Mouse (Mus musculus) midbrain, embryonic 13.5 days (tissue): ENCODE results near the gene Psmg4. TPM values are rescaled to one million over a fixed set of nuclear protein-coding genes. Genes with fewer than 3 reads are reported as not detected.

Source experiments
- ATAC-seq: fragments of 200-750 bp; cut with Nextera tagmentation; 2 replicates; pipeline ENCODE4 v1.8.0; 2017; ENCODE audit warnings: mild to moderate bottlenecking, moderate TSS enrichment, moderate library complexity
- H3K27ac ChIP-seq: fragments of 300-500 bp; sonication (generic); 2 replicates; pipeline ENCODE4 v1.5.1; 2015; ENCODE audit warnings: inconsistent platforms, mild to moderate bottlenecking, moderate library complexity
- H3K27me3 ChIP-seq: fragments of 300-500 bp; sonication (generic); 2 replicates; pipeline ENCODE4 v1.6.1; 2015; ENCODE audit warnings: mild to moderate bottlenecking, inconsistent platforms
- H3K36me3 ChIP-seq: fragments of 300-500 bp; sonication (generic); 2 replicates; pipeline ENCODE4 v1.6.1; 2015; ENCODE audit warnings: mild to moderate bottlenecking, inconsistent platforms
- H3K4me1 ChIP-seq: fragments of 300-500 bp; sonication (generic); replicated peaks from 2 replicates; pipeline ENCODE4 v1.6.1; 2015; ENCODE audit warnings: inconsistent platforms
- H3K4me2 ChIP-seq: fragments of 300-500 bp; sonication (generic); replicated peaks from 2 replicates; pipeline ENCODE4 v1.6.1; 2015; ENCODE audit warnings: moderate library complexity, mild to moderate bottlenecking, inconsistent platforms
- H3K4me3 ChIP-seq: fragments of 300-500 bp; sonication (generic); replicated peaks from 2 replicates; pipeline ENCODE4 v1.5.1; 2015; ENCODE audit warnings: mild to moderate bottlenecking, inconsistent platforms
- H3K9ac ChIP-seq: fragments of 300-500 bp; sonication (generic); replicated peaks from 2 replicates; pipeline ENCODE4 v1.6.1; 2015; ENCODE audit warnings: mild to moderate bottlenecking, inconsistent platforms
- H3K9me3 ChIP-seq: fragments of 300-500 bp; sonication (generic); 2 replicates; pipeline ENCODE4 v1.6.1; 2016; ENCODE audit warnings: mild to moderate bottlenecking, inconsistent platforms
- WGBS: fragments of 180-500 bp; shearing (Covaris S2); methylation state at CpG from one replicate; pipeline ENCODE4 v1.1.7; 2015; 5-methylcytosine and 5-hydroxymethylcytosine counted together
- polyA plus RNA-seq: library from polyadenylated mRNA; unstranded; fragments of >200 nt; fragmentation: Nextera tagmentation; extraction: Ambion mirVana; gene quantifications from 2 replicates; pipeline ENCODE4 v1.2.1, GENCODE M21; 2015

Psmg4 gene
- polyA plus RNA-seq, 1 experiment from 2014 or later: 94.6 TPM

GRCm38 (mm10) chr13:34149463-34150176, 13.1 kb upstream of the Psmg4 start:
- ATAC-seq: no peak
- peaks cover 55% of the 10 kb centered on the region for H3K4me1 ChIP-seq
- peak overlapping the region; percentile 100 for H3K27ac ChIP-seq
- H3K4me2 ChIP-seq: peak overlapping the region; percentile 59
- H3K27me3 ChIP-seq: no peaks in the 10 kb centered on the region
- H3K9ac ChIP-seq: peak overlapping the region; percentile 69
- no peaks in the 10 kb centered on the region for H3K9me3 ChIP-seq
- WGBS: 36% methylated on average over 5 of the region's 5 CpGs
- H3K4me3 ChIP-seq: peak overlapping the region; percentile 40
- no peaks in the 10 kb centered on the region for H3K36me3 ChIP-seq

- no peak for ATAC-seq
- Histone ChIP-seq H3K4me3 (peak overlapping the region; percentile 40), H3K27ac (peak overlapping the region; percentile 100), H3K9me3 (no peaks in the 10 kb centered on the region), H3K4me1 (peaks cover 61% of the 10 kb centered on the region), H3K4me2 (peak overlapping the region; percentile 59), H3K9ac (peak overlapping the region; percentile 69), H3K27me3 (no peaks in the 10 kb centered on the region), H3K36me3 (no peaks in the 10 kb centered on the region)
- WGBS: 9% methylated on average over 19 of the region's 19 CpGs
Measured at GRCm38 (mm10) chr13:34150271-34151027, 12.3 kb upstream of the Psmg4 start.

- Histone ChIP-seq H3K27me3 (no peaks in the 10 kb centered on the region), H3K27ac (peak overlapping the region; percentile 22; the same call in 1 of the 2 replicates), H3K36me3 (no peaks in the 10 kb centered on the region), H3K9me3 (no peaks in the 10 kb centered on the region), H3K4me3 (no peak overlapping the region), H3K4me1 (peaks cover 61% of the 10 kb centered on the region), H3K4me2 (no peak overlapping the region), H3K9ac (no peak overlapping the region)
- 92% methylated on average over 1 of the region's 1 CpGs for WGBS
- ATAC-seq: no peak
Measured at GRCm38 (mm10) chr13:34151425-34151824, 11.3 kb upstream of the Psmg4 start.

- Histone ChIP-seq H3K9me3 (no peaks in the 10 kb centered on the region), H3K4me2 (no peak overlapping the region), H3K4me3 (no peak overlapping the region), H3K27ac (no peak overlapping the region), H3K27me3 (no peaks in the 10 kb centered on the region), H3K36me3 (no peaks in the 10 kb centered on the region), H3K9ac (no peak overlapping the region), H3K4me1 (peaks cover 49% of the 10 kb centered on the region)
- 71% methylated on average over 7 of the region's 7 CpGs for WGBS
- ATAC-seq: no peak
Measured at GRCm38 (mm10) chr13:34152695-34153094, 10.1 kb upstream of the Psmg4 start.

- Histone ChIP-seq H3K27me3 (no peaks in the 10 kb centered on the region), H3K4me2 (no peak overlapping the region), H3K4me1 (peaks cover 42% of the 10 kb centered on the region), H3K9ac (no peak overlapping the region), H3K9me3 (no peaks in the 10 kb centered on the region), H3K27ac (peak overlapping the region; percentile 74), H3K4me3 (no peak overlapping the region), H3K36me3 (no peaks in the 10 kb centered on the region)
- WGBS: 79% methylated on average over 4 of the region's 5 CpGs
- ATAC-seq: no peak
Measured at GRCm38 (mm10) chr13:34153254-34154011, 9.3 kb upstream of the Psmg4 start.

GRCm38 (mm10) chr13:34154217-34154930, 8.4 kb upstream of the Psmg4 start:
- H3K36me3 ChIP-seq: no peaks in the 10 kb centered on the region
- no peaks in the 10 kb centered on the region for H3K27me3 ChIP-seq
- peaks cover 38% of the 10 kb centered on the region for H3K4me1 ChIP-seq
- ATAC-seq: peak; percentile 37; the same call in 1 of the 2 replicates
- 0 out of 2 replicates have a peak overlapping the region, but pooled peaks have one; percentile 12 for H3K4me3 ChIP-seq
- peak overlapping the region; percentile 44; the same call in 1 of the 2 replicates for H3K9ac ChIP-seq
- peak overlapping the region; percentile 74 for H3K27ac ChIP-seq
- WGBS: 45% methylated on average over 13 of the region's 13 CpGs
- peak overlapping the region; percentile 39 for H3K4me2 ChIP-seq
- H3K9me3 ChIP-seq: no peaks in the 10 kb centered on the region

- WGBS: 33% methylated on average over 3 of the region's 3 CpGs
- ATAC-seq: 0 out of 2 replicates have a peak, but pooled peaks have one; percentile 5
Measured at GRCm38 (mm10) chr13:34154931-34155272, 7.9 kb upstream of the Psmg4 start.

GRCm38 (mm10) chr13:34156133-34156839, 6.5 kb upstream of the Psmg4 start:
- ATAC-seq: no peak
- Histone ChIP-seq H3K27me3 (no peaks in the 10 kb centered on the region), H3K4me2 (no peak overlapping the region), H3K36me3 (no peaks in the 10 kb centered on the region), H3K4me3 (no peak overlapping the region), H3K9ac (no peak overlapping the region), H3K9me3 (no peaks in the 10 kb centered on the region), H3K4me1 (peaks cover 19% of the 10 kb centered on the region), H3K27ac (peak overlapping the region; percentile 7; the same call in 1 of the 2 replicates)
- WGBS: 59% methylated on average over 8 of the region's 8 CpGs

More at GRCm38 (mm10) chr13:34154931-34155272, 7.9 kb upstream of the Psmg4 start:
- H3K9me3 ChIP-seq: no peaks in the 10 kb centered on the region
- 0 out of 2 replicates have a peak overlapping the region, but pooled peaks have one; percentile 12 for H3K4me3 ChIP-seq
- peak overlapping the region; percentile 74 for H3K27ac ChIP-seq
- no peaks in the 10 kb centered on the region for H3K27me3 ChIP-seq
- no peaks in the 10 kb centered on the region for H3K36me3 ChIP-seq
- peak overlapping the region; percentile 39 for H3K4me2 ChIP-seq
- H3K9ac ChIP-seq: no peak overlapping the region
- H3K4me1 ChIP-seq: peaks cover 33% of the 10 kb centered on the region

GRCm38 (mm10) chr13:34156840-34157185, 6.0 kb upstream of the Psmg4 start:
- Histone ChIP-seq H3K27me3 (no peaks in the 10 kb centered on the region), H3K36me3 (no peaks in the 10 kb centered on the region), H3K4me3 (no peak overlapping the region), H3K9me3 (no peaks in the 10 kb centered on the region), H3K9ac (no peak overlapping the region), H3K4me2 (no peak overlapping the region), H3K27ac (no peak overlapping the region), H3K4me1 (peaks cover 19% of the 10 kb centered on the region)
- ATAC-seq: no peak
- 87% methylated on average over 2 of the region's 2 CpGs for WGBS

GRCm38 (mm10) chr13:34157596-34158157, 5.1 kb upstream of the Psmg4 start:
- ATAC-seq: no peak
- no peak overlapping the region for H3K4me3 ChIP-seq
- no peaks in the 10 kb centered on the region for H3K9me3 ChIP-seq
- peaks cover 27% of the 10 kb centered on the region for H3K4me1 ChIP-seq
- 90% methylated on average over 3 of the region's 3 CpGs for WGBS
- no peaks in the 10 kb centered on the region for H3K36me3 ChIP-seq
- no peak overlapping the region for H3K4me2 ChIP-seq
- no peak overlapping the region for H3K27ac ChIP-seq
- H3K9ac ChIP-seq: no peak overlapping the region
- no peaks in the 10 kb centered on the region for H3K27me3 ChIP-seq

GRCm38 (mm10) chr13:34159926-34160325, 2.8 kb upstream of the Psmg4 start:
- Histone ChIP-seq H3K4me3 (no peak overlapping the region), H3K36me3 (no peaks in the 10 kb centered on the region), H3K4me1 (peaks cover 24% of the 10 kb centered on the region), H3K27ac (no peak overlapping the region), H3K27me3 (no peaks in the 10 kb centered on the region), H3K9ac (no peak overlapping the region), H3K9me3 (no peaks in the 10 kb centered on the region), H3K4me2 (no peak overlapping the region)
- ATAC-seq: no peak
- 91% methylated on average over 1 of the region's 1 CpGs for WGBS
